Mouse (Mus musculus) kidney, postnatal 25 days (tissue): ENCODE measurements around the gene Bpifb2.
A peak's percentile ranks its signal among the peaks of the same experiment; 100 is the strongest.
"Not testable (repeated sequence)": the region's sequence is repeated elsewhere in the genome, so short reads cannot be mapped to it uniquely, and the experiment has no call there.

ENCODE experiments used
- DNase-seq, 2 experiments: peaks; one replicate each; pipeline ENCODE4 v3.0.0; 2021; ENCODE audit warnings: mixed read lengths in 2 of 2

Bpifb2 gene

DNA sequence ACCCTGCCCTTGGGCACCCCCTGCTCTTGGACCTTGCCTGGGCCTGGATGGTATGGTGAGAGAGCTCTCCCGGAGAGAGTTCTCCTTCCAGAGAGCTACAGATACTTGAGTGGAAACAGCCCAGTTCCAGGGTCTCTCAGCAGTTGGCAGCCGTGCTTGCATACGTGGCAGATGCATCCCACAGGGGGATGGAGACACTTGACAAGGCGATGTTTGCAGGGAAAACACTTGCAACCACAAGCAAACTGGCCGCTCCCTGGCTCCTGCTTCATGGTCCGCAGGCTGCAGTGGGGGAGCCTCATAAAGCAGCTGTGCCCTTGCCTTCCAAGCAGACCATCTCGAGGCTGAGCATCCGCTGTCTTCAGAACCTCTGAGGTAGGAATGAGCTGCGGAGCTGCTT lies at the start of gene Bpifb2:
Bpifb2 (plus strand) TSS at position 301 of the 400 bp plus-strand sequence.
- no peak for DNase-seq

DNA sequence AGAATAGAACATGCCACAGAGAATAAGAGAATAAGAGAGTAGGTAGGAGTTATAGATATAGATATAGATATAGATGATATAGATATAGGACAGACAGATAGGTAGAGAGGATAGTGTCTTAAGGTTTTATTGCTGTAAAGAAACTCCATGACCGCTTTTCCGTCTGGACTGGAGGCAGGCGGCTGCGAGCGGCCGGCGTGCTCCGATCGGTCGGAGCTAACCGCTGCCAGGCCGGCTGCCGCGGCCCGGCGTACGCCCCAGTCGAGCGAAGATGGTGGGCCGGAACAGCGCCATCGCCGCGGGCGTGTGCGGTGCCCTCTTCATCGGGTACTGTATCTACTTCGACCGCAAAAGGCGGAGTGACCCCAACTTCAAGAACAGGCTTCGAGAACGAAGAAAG lies 48.9 kb upstream of the Bpifb2 start:
- DNase-seq, result not testable (repeated sequence)

DNA sequence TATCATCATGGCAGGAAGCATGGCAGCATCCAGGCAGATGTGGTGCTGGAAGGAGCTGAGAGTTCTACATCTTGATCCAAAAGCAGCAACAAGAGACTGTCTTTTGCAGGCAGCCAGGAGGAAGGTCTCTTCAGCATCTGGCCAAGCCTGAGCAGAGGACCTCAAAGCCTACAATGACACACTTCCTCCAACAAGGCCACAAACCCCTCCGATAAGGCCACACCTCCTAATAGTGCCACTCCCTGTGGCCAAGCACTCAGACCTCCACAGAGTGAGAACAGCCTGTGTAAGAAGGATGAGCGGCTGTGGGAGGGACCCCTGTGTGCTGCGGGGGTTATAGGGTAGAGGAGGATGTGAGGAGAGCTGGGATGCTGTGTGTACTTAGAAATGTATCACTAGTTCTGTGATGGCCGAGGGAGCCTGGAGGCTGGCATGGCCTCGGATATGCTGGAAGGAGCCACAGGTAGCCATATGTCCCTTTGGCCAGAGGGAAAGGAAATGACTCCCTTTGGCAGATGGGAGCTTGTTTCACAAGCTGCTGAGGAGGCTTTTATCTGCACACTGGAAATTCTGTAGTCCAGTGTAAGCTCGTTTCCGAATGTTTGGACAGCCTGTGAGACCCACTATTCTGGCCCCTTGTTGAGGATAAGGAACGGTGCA lies 47.5 kb upstream of the Bpifb2 start:
- DNase-seq, result no peak

DNA sequence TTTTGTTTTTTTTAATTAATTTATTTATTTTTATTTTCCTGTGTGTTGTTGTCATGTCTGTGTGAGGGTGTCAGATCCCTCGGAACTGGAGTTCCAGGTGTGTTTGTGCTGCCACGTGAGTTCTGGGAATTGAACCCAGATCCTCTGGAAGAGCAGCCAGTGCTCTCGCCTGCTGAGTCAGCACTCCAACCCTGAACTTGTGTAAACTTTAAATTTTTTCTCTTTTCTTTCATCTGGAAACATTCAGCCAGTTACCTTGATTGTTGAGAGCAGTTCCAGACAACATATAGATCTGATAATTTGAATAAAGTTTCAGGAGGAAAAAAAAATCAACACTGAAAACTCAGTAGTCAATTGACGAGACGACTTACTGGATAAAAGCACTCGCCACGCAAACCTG lies 46.1 kb upstream of the Bpifb2 start:
- no peak for DNase-seq

DNA sequence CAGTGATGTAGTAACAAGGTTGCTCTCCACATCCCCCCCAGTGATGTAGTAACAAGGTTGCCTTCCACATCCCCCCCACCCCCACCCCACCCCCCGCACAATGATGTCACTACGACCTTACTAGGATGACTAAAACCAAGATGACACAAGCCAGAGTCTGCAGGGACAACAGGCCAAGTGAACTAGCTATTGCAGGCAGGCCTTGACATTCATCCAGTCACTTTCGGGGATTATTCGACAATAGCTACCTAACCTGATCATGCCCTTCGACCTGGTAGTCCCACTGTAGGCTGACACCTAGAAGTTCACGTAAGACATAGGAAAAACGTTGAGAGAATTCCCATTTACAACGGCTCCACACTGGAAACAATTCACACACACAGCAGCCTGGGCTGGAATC lies 41.6 kb upstream of the Bpifb2 start:
- DNase-seq, result no peak

DNA sequence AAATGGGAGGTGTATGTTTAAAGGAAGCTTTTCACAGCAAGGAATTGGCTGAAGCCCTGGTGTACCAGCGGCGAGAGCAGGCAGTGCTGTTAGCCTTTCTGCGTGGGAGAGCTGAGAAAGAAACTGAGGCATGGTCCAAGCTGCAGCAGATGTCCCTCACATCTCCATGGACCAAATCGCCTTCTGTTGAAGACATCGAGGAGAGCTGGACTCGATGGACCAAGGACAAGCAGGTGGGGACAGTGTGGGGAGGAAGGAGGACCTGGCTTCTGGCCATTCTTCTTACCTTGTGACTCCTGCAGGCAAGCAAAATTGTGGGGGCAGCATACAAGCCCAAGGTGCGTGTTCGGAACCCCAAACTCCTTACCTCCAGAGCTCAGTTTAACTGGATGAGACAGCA lies 32.0 kb upstream of the Bpifb2 start:
- DNase-seq, result no peak

DNA sequence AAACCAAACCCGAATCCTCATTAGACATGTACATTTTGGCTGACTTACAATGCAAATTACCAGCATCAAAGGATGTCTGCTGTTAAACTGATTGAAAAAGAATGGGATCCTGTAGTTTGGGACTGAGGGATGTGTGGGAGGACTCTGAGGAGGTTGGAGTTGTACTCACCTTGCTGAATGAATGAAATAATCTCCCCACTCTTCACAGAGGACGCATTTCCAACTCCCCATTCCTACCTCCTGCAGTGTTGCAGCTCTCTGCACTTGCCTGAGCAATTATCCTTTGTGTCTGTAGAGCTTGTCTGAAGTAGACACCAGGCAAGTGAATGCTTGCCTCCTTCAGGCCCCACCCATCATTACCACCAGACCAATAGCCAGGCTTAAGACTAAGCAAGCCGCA lies 26.5 kb upstream of the Bpifb2 start:
- DNase-seq, result peak in 1 of 2 experiments; percentile 6

DNA sequence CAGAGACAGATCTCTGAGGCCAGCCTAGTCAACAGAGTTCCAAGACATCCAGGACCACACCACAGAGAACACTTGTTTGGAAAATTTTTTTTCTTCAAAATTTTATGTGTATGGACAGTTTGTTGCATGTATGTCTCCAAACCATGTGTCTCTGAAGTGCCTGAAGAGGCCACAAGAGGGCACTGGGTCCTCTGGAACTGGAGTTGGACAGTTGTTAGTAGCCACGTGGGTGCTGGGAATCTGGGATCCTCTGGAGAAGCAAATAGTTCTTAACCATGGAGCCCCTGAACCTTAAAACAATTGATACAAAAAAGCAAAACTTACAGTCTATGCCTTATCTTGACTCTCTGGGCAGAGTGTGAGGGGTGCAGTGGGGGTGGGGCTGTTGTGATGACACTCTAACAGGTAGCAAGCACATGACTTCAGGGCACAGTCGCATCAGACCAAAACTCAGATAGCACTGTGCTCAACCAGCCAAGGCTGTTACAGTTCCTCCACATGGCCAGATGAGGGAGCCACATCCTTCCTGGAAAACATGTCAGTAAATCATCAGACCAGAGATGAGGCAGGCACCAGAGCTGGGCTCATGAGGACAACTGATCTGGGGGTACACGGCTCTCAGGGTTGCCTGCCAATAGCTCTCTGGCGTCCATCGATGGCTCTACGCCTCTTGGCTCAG lies 24.4 kb upstream of the Bpifb2 start:
- DNase-seq, result peak in 1 of 2 experiments; percentile 28

DNA sequence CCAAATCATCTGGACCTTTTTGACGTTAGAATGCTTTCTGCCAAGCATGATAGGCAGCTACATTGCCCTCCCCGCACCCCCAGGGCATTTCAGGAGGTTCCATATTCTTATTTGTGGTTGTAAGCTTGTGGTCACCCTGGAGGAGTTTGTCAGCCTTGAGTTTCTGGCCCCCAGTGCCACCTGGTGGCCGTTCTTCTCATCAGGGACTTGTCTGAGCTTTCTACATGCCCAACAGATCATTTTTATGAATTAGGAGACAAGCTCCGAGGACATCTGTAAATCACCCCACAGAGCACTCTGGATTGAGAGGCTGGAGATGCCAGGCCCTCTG lies 23.9 kb upstream of the Bpifb2 start:
- DNase-seq, result peak; percentile 62 to 72

DNA sequence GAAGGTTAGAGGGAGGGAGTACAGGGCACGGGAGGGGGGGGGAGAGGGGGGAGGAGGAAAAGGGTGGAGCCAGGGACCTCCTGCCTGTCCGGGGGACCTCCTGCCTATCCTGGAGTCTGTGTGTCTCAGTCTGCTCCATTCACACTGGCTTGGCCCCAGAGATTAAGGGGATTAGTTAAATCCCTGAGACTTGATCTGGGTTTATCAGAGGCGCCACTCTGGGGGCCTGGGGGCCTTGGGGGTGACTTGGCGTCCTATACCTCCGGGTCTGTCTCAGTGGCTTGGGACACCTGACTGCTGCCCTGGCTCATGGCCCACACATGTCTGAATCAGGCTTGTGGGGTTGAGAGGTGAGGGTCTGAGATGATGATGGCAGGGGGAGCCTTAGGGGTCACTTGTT lies 21.3 kb upstream of the Bpifb2 start:
- peak in 1 of 2 experiments; percentile 22 for DNase-seq

DNA sequence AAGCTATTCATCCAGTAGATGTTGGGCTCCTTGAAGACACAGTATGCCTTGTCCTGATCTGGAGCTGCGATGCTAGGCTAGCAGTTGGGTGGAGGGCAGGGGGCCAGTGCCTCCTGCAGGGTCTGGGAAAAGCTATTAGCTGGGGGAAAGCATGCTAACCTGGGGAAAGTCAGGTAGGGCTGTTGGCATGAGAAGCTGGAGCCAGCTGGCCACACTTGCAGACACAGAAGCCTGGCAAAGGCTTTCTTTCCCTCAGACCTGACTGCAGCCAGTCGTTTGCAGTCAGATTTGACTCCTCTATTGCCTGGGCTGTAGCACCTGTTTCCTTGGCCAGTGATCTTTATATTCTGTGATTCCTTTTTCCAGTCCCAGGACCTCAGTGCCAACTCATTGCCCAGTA lies 15.3 kb upstream of the Bpifb2 start:
- DNase-seq, result peak in 1 of 2 experiments; percentile 27

DNA sequence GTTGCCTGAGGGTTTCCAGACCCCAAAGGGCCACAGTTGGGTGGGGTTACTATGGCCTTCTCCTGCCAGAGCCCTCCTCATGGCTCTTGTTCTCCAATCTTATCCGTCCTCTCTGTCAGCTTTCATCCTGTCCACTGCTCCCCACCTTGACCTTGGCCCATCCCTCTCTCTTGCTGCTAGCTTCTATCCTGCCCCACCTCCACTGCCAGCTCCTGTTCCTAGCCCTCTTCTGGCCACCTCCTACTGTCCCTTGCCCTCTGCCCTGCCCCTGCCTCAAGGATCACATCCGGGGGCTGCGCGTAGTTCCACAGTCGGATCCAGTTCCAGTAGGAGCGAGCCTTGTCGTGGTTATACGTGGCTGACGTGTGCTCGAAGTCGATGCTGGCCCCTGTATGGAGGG lies 14.5 kb upstream of the Bpifb2 start:
- DNase-seq, result no peak

DNA sequence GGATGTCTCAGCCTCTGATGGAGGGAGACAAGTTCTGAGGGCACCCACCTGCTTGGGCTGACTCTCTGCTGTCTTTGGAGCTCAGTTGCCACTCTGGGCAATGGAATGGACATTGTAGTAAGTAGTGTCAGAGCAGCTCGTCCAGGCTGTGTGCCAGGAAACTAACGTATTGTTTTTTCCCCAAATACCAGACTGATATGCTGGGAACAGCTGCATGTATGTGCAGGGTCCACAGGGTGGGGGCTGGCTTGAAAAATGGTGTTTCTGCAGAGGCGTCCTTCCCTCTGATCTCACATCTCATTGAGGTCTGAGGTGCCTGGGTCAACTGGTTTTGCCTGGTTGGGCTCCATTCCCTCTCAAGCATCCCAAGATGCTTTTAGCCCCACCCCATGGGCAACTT lies 14.1 kb upstream of the Bpifb2 start:
- DNase-seq, result peak in 1 of 2 experiments; percentile 12

DNA sequence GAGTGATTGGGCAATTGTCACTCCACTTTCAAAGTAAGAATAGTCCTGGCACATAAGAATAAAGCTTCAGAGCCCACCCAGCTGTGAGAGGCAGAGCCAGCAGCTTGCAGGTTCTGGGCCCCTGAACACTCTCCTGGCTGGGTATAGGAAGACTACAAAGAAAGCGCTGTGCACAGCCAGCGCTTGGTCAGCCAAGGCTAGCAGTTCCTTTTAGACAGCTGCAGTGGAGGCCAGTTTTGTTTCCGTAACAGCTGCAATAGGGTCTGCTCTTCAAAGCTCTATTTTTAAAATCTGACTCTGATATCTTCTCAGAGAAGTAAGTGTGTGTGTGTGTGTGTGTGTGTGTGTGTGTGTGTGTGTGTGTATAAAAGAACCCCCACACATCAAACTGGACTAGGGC lies 12.9 kb upstream of the Bpifb2 start:
- peak in 1 of 2 experiments; percentile 21 for DNase-seq

DNA sequence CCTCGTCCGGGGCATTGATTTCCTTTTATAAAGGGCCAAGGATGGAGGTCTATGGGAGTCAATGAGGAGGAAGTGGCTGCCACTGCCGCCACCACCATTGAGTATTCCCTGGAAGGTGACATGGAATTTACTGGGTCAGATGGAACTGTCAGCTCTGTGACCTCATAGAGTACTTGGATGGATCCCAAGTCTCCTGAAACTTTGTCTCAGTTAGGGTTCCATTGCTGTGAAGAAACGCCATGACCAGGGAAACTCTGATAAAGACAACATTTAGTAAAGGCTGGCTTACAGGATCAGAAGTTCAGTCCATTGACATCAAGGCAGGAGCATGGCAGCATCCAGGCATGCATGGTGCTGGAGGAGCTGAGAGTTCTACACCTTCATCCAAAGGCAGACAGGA lies 3.9 kb upstream of the Bpifb2 start, which contains the start of gene Sun5:
Sun5 (minus strand) TSS at position 101 of the 400 bp plus-strand sequence.
- peak in 1 of 2 experiments; percentile 17 for DNase-seq

DNA sequence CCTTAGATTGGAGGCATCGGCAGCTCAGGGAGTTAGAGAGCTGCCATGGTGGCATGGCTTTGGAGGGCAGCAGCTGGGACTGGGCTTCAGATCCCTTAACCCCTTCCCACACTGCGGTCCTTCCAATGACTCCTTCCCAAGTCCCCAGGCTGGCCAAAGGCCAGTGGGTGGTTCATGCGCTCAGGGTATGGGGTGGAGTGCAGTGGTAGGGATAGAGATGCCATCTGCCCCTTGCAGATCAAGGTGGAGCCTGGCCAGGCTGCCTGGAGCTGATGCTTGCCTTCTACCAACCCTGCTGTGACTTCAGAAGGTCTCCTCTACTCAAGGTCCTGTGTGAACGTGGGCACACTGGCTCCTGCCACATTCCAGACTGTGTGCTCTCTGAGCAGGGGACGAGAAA lies 24.3 kb downstream of the Bpifb2 start:
- no peak for DNase-seq

DNA sequence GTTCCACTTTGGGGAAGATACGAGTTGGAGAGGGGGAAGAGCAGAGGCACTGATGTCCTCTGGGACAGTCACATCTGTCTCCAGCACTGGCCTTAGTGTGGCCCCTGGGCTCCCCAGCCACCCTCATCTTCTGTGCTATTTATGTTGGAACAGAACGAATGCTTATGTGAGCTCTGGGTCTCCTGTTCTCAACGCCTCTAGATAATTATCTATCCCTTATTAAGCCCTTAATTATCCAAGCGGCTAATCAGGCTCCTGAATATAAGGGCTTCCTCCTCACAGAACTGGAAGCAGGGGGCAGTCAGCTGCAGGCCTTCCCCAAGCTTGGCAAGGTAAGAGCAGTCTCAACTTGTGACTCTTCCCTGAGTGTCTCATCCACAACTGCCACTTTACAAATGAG lies 25.2 kb downstream of the Bpifb2 start, which contains the start of gene Bpifb6:
Bpifb6 (plus strand) TSS at position 301 of the 400 bp plus-strand sequence.
- no peak for DNase-seq

DNA sequence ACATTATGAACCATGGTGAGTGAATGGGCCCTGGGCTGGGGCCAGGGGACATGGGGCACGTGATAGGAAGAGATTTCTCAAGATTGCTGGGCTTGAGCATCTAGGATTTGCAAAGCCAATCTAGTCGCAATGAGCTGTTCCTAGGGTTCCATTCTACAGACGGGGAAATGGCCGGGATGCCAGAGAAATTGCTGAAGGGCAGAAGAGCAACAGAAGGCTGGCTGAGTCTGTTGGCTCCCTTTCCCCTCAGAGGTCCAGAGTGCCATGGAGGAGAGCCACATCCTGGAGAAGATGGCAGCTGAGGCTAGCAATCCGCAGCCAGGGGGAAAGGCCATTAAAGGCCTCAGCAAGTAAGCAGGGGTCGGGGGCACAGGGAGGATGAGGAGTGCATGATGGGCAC lies 27.9 kb downstream of the Bpifb2 start:
- no peak for DNase-seq

DNA sequence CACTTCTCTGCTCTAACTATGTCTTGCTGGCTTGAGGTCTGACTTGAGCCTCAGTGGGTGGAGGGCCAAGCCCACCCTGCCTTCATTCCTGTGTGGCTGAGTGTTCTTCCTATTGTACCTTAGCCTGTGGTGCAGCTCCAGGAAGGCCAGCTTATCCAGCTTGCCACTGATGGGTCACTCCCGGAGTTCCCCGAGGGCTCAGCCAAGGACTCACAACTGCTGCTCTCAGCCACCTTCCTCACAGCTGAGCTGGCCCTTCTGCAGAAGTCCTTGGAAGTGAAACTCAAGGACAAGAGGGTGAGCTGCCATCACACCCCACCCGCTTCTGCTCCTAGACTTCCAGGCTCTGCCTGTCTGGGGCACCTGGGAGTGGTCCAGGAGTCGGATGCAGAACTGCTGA lies 31.8 kb downstream of the Bpifb2 start:
- DNase-seq, result no peak

DNA sequence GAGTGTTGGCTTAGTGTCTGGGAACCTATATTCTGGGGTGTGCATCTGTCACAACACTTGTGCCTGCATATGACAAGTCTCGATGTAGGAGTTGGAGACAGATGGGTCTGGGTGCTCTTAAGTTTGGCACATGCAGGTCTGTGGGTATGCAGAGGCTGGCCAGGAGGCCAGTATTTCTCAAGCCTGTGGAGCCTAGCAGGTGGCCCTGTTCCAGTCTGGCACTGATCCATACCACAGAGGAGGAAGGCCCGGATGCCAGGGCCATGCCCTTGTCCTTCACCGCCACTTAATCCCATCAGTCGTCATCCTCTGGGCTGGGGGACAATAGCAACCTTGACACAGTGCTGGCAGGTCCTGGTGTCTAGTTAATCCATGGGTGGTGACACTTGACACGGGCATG lies 39.3 kb downstream of the Bpifb2 start:
- DNase-seq, result no peak

DNA sequence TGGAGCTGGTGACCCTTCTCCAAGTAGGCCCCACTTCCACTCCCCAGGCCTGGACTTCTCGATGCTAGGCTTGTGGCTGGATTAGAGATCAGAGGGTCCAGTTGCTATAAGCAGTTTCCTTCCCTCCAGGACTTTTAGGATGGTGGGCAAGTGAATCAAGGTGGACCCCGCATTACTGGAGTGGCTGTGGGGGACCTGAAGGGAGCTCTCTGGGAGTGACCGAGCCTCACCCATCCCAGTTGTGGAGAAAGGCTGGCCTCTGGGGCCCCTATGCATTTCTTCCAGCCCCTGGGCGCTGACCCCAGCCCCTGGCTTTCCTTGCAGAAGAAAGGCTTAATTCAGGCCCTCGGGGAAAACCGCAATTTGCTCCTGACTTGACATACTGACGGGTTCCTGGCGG lies 43.1 kb downstream of the Bpifb2 start, which contains the start of gene Bpifb3:
Bpifb3 (plus strand) TSS at position 301 of the 400 bp plus-strand sequence.
- no peak for DNase-seq

DNA sequence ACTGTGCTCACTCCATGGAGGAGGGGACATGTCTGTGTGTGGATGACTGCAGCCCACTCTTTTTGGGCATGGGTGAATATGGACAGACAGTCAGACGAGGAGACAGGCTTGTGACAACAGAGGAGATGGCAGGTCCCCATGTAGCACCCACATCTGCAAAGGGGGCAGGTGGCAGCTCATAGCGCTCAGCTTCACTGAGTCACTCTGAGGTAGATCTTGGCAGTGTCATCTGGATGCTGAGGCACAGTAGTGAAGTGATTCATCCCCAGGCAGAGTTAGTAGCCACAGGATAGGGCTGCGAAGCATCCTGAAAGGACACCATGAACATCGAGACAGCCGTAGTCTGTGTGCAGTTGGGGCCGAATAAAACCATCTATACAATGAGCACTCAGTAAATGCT lies 46.4 kb downstream of the Bpifb2 start:
- no peak for DNase-seq

DNA sequence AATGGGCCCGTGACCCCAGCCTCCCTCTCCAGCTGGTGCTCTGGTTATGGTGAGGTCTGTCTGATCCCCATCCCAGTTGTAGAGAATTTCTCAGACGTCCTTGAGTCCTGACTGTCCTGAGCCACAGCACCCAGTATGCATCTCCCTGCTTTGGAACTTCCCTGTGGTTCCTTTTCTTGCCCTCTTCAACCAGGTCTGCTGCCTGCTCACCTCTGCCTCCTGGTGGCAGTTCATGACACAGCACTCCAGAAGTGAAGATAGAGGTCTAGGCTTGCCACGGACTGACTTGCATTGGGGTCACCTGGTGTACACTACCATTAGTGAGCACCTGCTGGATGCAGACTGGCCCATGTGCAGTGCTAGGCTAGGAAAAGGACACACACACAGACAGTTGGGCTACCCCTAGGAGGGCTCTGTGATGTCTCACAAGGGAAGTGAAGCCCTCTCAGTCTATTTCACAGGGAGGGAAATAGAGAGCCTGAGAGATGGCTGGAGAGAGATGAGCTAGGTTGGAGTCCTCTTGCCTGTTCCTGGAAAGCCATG lies 55.1 kb downstream of the Bpifb2 start:
- peak in 1 of 2 experiments; percentile 48 for DNase-seq

DNA sequence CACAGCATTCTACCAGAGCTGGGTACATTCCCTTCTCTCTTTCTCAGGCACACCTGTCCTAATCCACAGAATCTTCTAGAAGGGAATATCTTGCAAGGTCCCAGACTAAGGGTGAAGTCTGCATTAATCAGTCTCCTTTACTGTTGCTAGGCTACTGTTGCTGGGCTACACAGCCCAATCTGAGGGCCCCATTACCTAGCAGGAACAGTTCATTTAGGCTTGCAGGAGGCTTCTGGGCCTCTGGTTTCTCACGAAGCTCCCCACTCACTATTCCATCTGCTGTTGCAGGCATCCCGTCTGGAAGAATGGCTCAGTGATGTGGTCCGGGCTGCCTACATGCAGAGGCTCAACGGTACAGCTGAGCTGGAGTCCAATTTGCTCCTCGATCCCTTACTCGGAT lies 56.3 kb downstream of the Bpifb2 start:
- no peak for DNase-seq
